In genomic region chr10:37241821-37242263, GRCm38 (mm10) we compare ENCODE assay signal across 17 mouse cellular contexts.
DNase-seq lines count a peak whose midpoint lies in the region; ATAC-seq and TF ChIP-seq lines count a peak whose summit lies in the region.
"Had no signal": no experiment of that assay in that cellular context is flagged by ENCODE, and none has a peak within 500 bp of the region (broad histone marks: within the 10 kb centered on the region; RNA-seq: fewer than 3 reads in every experiment).

No protein-coding gene starts in this region.

- peak; percentile 21; the same call in 1 of the 2 replicates for ATAC-seq in intestine, embryonic 16.5 days
- ATAC-seq in intestine, postnatal 0 days: no peak
- ATAC-seq in embryonic facial prominence, embryonic 15.5 days (ENCODE audit: insufficient number of reproducible peaks, low FRiP score, low TSS enrichment, low read depth): peak; percentile 75
- no peak for ATAC-seq in stomach, embryonic 15.5 days (ENCODE audit: insufficient read depth, low FRiP score, low read depth)
- ATAC-seq in midbrain, embryonic 16.5 days: no peak
- ATAC-seq: forebrain, embryonic 15.5 days; liver, postnatal 0 days had no signal

- H3K4me1 ChIP-seq in intestine, embryonic 16.5 days (ENCODE audit: control insufficient read depth, insufficient read depth, low read length): 0 out of 2 replicates have a peak, but pooled peaks cover 4% of the 10 kb centered on the region
- no peaks in the 10 kb centered on the region for H3K4me1 ChIP-seq in intestine, postnatal 0 days (replicated peaks; ENCODE audit: control insufficient read depth, insufficient read depth, low read length)
- peaks cover 10% of the 10 kb centered on the region for H3K4me1 ChIP-seq in embryonic facial prominence, embryonic 15.5 days
- H3K4me1 ChIP-seq in stomach, embryonic 15.5 days: 0 out of 2 replicates have a peak, but pooled peaks cover 4% of the 10 kb centered on the region
- no peaks in the 10 kb centered on the region for H3K4me1 ChIP-seq in midbrain, embryonic 16.5 days (ENCODE audit: control insufficient read depth, insufficient read depth, low read length)
- H3K4me1 ChIP-seq: forebrain, embryonic 15.5 days; hindbrain, embryonic 15.5 days; neural tube, embryonic 13.5 days had no signal

- no peak overlapping the region for H3K4me2 ChIP-seq in intestine, embryonic 16.5 days (ENCODE audit: low read depth, low read length)
- H3K4me2 ChIP-seq in intestine, postnatal 0 days (replicated peaks; ENCODE audit: low read depth): no peak overlapping the region
- H3K4me2 ChIP-seq in embryonic facial prominence, embryonic 15.5 days (replicated peaks): no peak overlapping the region
- no peak overlapping the region for H3K4me2 ChIP-seq in stomach, embryonic 15.5 days
- no peak overlapping the region for H3K4me2 ChIP-seq in midbrain, embryonic 16.5 days (ENCODE audit: low read length)
- H3K4me2 ChIP-seq: forebrain, embryonic 15.5 days; heart, embryonic 11.5 days; hindbrain, embryonic 15.5 days; neural tube, embryonic 13.5 days had no signal

- H3K36me3 ChIP-seq in intestine, embryonic 16.5 days (ENCODE audit: control insufficient read depth, insufficient read depth, low read length): no peaks in the 10 kb centered on the region
- no peaks in the 10 kb centered on the region for H3K36me3 ChIP-seq in intestine, postnatal 0 days (ENCODE audit: control insufficient read depth, insufficient read depth)
- no peaks in the 10 kb centered on the region for H3K36me3 ChIP-seq in embryonic facial prominence, embryonic 15.5 days
- no peaks in the 10 kb centered on the region for H3K36me3 ChIP-seq in stomach, embryonic 15.5 days
- no peaks in the 10 kb centered on the region for H3K36me3 ChIP-seq in midbrain, embryonic 16.5 days (ENCODE audit: control insufficient read depth, insufficient read depth, low read length)
- H3K36me3 ChIP-seq: forebrain, embryonic 15.5 days; hindbrain, embryonic 15.5 days; neural tube, embryonic 13.5 days had no signal

- 0 out of 2 replicates have a peak overlapping the region, but pooled peaks have one; percentile 44 for H3K27ac ChIP-seq in intestine, embryonic 16.5 days (ENCODE audit: low read length)
- H3K27ac ChIP-seq in intestine, postnatal 0 days (ENCODE audit: low read depth, low read length): no peak overlapping the region
- peak overlapping the region; percentile 70 for H3K27ac ChIP-seq in embryonic facial prominence, embryonic 15.5 days (replicated peaks)
- 0 out of 2 replicates have a peak overlapping the region, but pooled peaks have one; percentile 37 for H3K27ac ChIP-seq in stomach, embryonic 15.5 days
- no peak overlapping the region for H3K27ac ChIP-seq in midbrain, embryonic 16.5 days (ENCODE audit: low read length)
- H3K27ac ChIP-seq: forebrain, embryonic 15.5 days; hindbrain, embryonic 15.5 days; neural tube, embryonic 13.5 days had no signal

- peak; percentile 44 for DNase-seq in embryo, embryonic 11 days
- DNase-seq in embryo, embryonic 9.5 days (ENCODE audit: extremely low spot score): no peak
- no peak for DNase-seq in spleen, postnatal 14 days (ENCODE audit: low spot score in 2 of 2)
- DNase-seq: cerebellum, adult 2 months; gastrocnemius, postnatal 10 days; liver, postnatal 0 days; retina, postnatal 1 day; thymus, postnatal 25 days had no signal

- no peaks in the 10 kb centered on the region for H3K27me3 ChIP-seq in intestine, embryonic 16.5 days (replicated peaks; ENCODE audit: control insufficient read depth, insufficient read depth, low read length)
- no peaks in the 10 kb centered on the region for H3K27me3 ChIP-seq in intestine, postnatal 0 days (replicated peaks; ENCODE audit: control insufficient read depth, insufficient read depth, low read length)
- no peaks in the 10 kb centered on the region for H3K27me3 ChIP-seq in embryonic facial prominence, embryonic 15.5 days
- H3K27me3 ChIP-seq in stomach, embryonic 15.5 days (replicated peaks): no peaks in the 10 kb centered on the region
- no peaks in the 10 kb centered on the region for H3K27me3 ChIP-seq in midbrain, embryonic 16.5 days (ENCODE audit: control insufficient read depth, insufficient read depth, low read depth, low read length)
- H3K27me3 ChIP-seq: forebrain, embryonic 15.5 days; hindbrain, embryonic 15.5 days; neural tube, embryonic 13.5 days had no signal

- H3K9ac ChIP-seq in intestine, embryonic 16.5 days (ENCODE audit: low read depth, low read length): no peak overlapping the region
- H3K9ac ChIP-seq in intestine, postnatal 0 days (ENCODE audit: low read depth, low read length): no peak overlapping the region
- no peak overlapping the region for H3K9ac ChIP-seq in embryonic facial prominence, embryonic 15.5 days
- H3K9ac ChIP-seq in stomach, embryonic 15.5 days: no peak overlapping the region
- H3K9ac ChIP-seq in midbrain, embryonic 16.5 days (ENCODE audit: low read depth, low read length): no peak overlapping the region
- H3K9ac ChIP-seq: forebrain, embryonic 15.5 days; hindbrain, embryonic 15.5 days; liver, postnatal 0 days; neural tube, embryonic 13.5 days had no signal

- no peaks in the 10 kb centered on the region for H3K9me3 ChIP-seq in intestine, embryonic 16.5 days (ENCODE audit: control insufficient read depth, low read length)
- no peaks in the 10 kb centered on the region for H3K9me3 ChIP-seq in intestine, postnatal 0 days (ENCODE audit: control insufficient read depth)
- no peaks in the 10 kb centered on the region for H3K9me3 ChIP-seq in embryonic facial prominence, embryonic 15.5 days (replicated peaks)
- no peaks in the 10 kb centered on the region for H3K9me3 ChIP-seq in stomach, embryonic 15.5 days
- H3K9me3 ChIP-seq in midbrain, embryonic 16.5 days (replicated peaks; ENCODE audit: control insufficient read depth, low read length, poor library complexity, severe bottlenecking): no peaks in the 10 kb centered on the region
- H3K9me3 ChIP-seq: forebrain, embryonic 15.5 days; hindbrain, embryonic 15.5 days; neural tube, embryonic 13.5 days had no signal

- 51% methylated on average over 4 of the region's 4 CpGs for WGBS in intestine, embryonic 16.5 days
- 66% methylated on average over 4 of the region's 4 CpGs for WGBS in intestine, postnatal 0 days
- 22% methylated on average over 4 of the region's 4 CpGs for WGBS in embryonic facial prominence, embryonic 15.5 days
- WGBS in stomach, embryonic 15.5 days: 43% methylated on average over 4 of the region's 4 CpGs
- WGBS in midbrain, embryonic 16.5 days: 72% methylated on average over 4 of the region's 4 CpGs

- no peak for TF ChIP-seq CTCF in intestine, postnatal 0 days (IDR thresholded peaks at IDR 0.05; ENCODE audit: low read depth)

- no peak overlapping the region for H3K4me3 ChIP-seq in intestine, embryonic 16.5 days (ENCODE audit: low read length)
- H3K4me3 ChIP-seq in intestine, postnatal 0 days (ENCODE audit: low read depth, low read length): no peak overlapping the region
- H3K4me3 ChIP-seq in embryonic facial prominence, embryonic 15.5 days (replicated peaks): no peak overlapping the region
- H3K4me3 ChIP-seq in stomach, embryonic 15.5 days (replicated peaks): no peak overlapping the region
- no peak overlapping the region for H3K4me3 ChIP-seq in midbrain, embryonic 16.5 days (ENCODE audit: low read depth, low read length)
- H3K4me3 ChIP-seq: forebrain, embryonic 15.5 days; hindbrain, embryonic 15.5 days; neural tube, embryonic 13.5 days had no signal

Comparison
In these comparisons a context has a peak if more than half of its experiments do, and no peak if none do; other contexts are left out.
1. ATAC-seq: peak in intestine, embryonic 16.5 days (single experiment) and embryonic facial prominence, embryonic 15.5 days (single experiment); none in intestine, postnatal 0 days (single experiment), stomach, embryonic 15.5 days (single experiment) and midbrain, embryonic 16.5 days (single experiment).
2. H3K27ac ChIP-seq: peak in intestine, embryonic 16.5 days (single experiment), embryonic facial prominence, embryonic 15.5 days (single experiment) and stomach, embryonic 15.5 days (single experiment); none in intestine, postnatal 0 days (single experiment) and midbrain, embryonic 16.5 days (single experiment).